Mouse (Mus musculus) ES-E14 (cell line): Measurements from ENCODE around the gene Rbm17.

ENCODE experiments used
- HCFC1 ChIP-seq: IDR thresholded peaks from 2 replicates; pipeline ENCODE4 v1.6.1; 2012; ENCODE audit warnings: low read length, inconsistent platforms, borderline replicate concordance; ENCODE audit not compliant: insufficient read depth
- MAFK ChIP-seq: IDR thresholded peaks from 2 replicates; pipeline ENCODE4 v1.6.1; 2014; ENCODE audit warnings: mild to moderate bottlenecking, low read depth, low read length, inconsistent platforms; ENCODE audit not compliant: insufficient read depth
- ZC3H11A ChIP-seq: IDR thresholded peaks from 2 replicates; pipeline ENCODE4 v1.6.1; 2012; ENCODE audit warnings: low read depth, mild to moderate bottlenecking, inconsistent platforms, low read length, borderline replicate concordance

- TF ChIP-seq HCFC1 (no peak), ZC3H11A (no peak), MAFK (no peak)
These were observed 68.0 kb downstream of the Rbm17 start for GRCm38 (mm10) chr2:11535966-11536365.
